Mouse (Mus musculus) cerebellum, adult 2 months (tissue): ENCODE results near the gene Atf7ip. TPM values are rescaled to one million over a fixed set of nuclear protein-coding genes. Genes with fewer than 3 reads are reported as not detected.

ENCODE experiments used
- DNase-seq, 2 experiments: peaks; one replicate each; pipeline ENCODE4 v3.0.0; 2021
- H3K27ac ChIP-seq: fragments of 200-500 bp; 2 replicates; pipeline ENCODE4 v1.5.1; 2012; ENCODE audit warnings: low read length, control low read depth, inconsistent platforms; ENCODE audit not compliant: insufficient read depth
- H3K27me3 ChIP-seq: fragments of 200-500 bp; 2 replicates; pipeline ENCODE4 v1.6.1; 2012; ENCODE audit warnings: inconsistent platforms, mild to moderate bottlenecking, low read length, moderate library complexity; ENCODE audit not compliant: control insufficient read depth, insufficient read depth
- H3K4me1 ChIP-seq: fragments of 200-500 bp; 2 replicates; pipeline ENCODE4 v1.6.1; 2011; ENCODE audit warnings: low read length; ENCODE audit not compliant: control insufficient read depth, insufficient read depth
- H3K4me3 ChIP-seq: fragments of 200-500 bp; replicated peaks from 2 replicates; pipeline ENCODE3; 2011; ENCODE audit warnings: mild to moderate bottlenecking, low read depth, low read length, control low read depth; ENCODE audit not compliant: insufficient read depth
- CTCF ChIP-seq: fragments of 200-500 bp; IDR thresholded peaks from 2 replicates; pipeline ENCODE4 v1.5.1; 2011; ENCODE audit warnings: low read depth, mild to moderate bottlenecking, control low read depth, low read length, moderate library complexity, borderline replicate concordance; ENCODE audit not compliant: insufficient read depth
- POLR2A ChIP-seq: fragments of 200-500 bp; IDR thresholded peaks from 2 replicates; pipeline ENCODE4 v1.6.1; 2011; ENCODE audit warnings: low read length, control low read depth, borderline replicate concordance; ENCODE audit not compliant: insufficient read depth
- WGBS: fragments of 180-500 bp; shearing (Covaris S2); methylation state at CpG from one replicate; pipeline ENCODE4 v1.1.7; 2018; 5-methylcytosine and 5-hydroxymethylcytosine counted together
- polyA plus RNA-seq: library from polyadenylated mRNA; depleted of rRNA; stranded (reverse); fragments of >200 nt; gene quantifications from 2 replicates; pipeline ENCODE4 v1.2.3, GENCODE M21; 2012

The Atf7ip gene
- polyA plus RNA-seq, 1 experiment, result 83.0 TPM

DNA sequence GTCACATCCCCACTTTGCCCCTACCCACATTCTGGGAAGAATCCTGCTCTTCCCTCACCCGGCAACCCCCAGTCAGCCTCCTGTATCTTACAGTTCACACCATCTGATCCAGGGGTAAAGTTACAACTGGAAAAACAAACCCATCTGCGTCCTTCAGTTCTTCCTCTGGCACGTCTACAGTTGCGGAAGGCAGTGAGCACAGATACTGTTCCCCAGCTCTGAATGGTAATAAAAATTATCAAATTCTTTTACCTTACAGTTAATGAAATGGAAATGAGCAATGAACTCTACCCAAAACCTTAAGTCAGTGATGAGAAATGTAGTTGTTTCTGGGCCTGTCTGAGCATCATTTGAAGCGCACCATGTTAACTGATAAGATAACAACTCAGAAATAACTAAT is 38.1 kb upstream of the Atf7ip start:
- peak overlapping the region; percentile 88 for H3K27ac ChIP-seq
- DNase-seq, result peak in 1 of 2 experiments; percentile 19
- H3K27me3 ChIP-seq, result no peaks in the 10 kb centered on the region
- H3K4me3 ChIP-seq, result no peak overlapping the region
- no peak for TF ChIP-seq CTCF
- no peak for TF ChIP-seq POLR2A
- peaks cover 13% of the 10 kb centered on the region for H3K4me1 ChIP-seq
- WGBS, result 85% methylated on average over 5 of the region's 5 CpGs

GRCm38 (mm10) chr6:136468401-136468912 is 37.5 kb upstream of the Atf7ip start:
- no peak overlapping the region for H3K4me3 ChIP-seq
- H3K27ac ChIP-seq, result peak overlapping the region; percentile 65
- TF ChIP-seq POLR2A (no peak), CTCF (no peak)
- DNase-seq, result peak; percentile 77 to 90
- H3K27me3 ChIP-seq, result no peaks in the 10 kb centered on the region
- 10% methylated on average over 12 of the region's 12 CpGs for WGBS
- H3K4me1 ChIP-seq, result peaks cover 13% of the 10 kb centered on the region

DNA sequence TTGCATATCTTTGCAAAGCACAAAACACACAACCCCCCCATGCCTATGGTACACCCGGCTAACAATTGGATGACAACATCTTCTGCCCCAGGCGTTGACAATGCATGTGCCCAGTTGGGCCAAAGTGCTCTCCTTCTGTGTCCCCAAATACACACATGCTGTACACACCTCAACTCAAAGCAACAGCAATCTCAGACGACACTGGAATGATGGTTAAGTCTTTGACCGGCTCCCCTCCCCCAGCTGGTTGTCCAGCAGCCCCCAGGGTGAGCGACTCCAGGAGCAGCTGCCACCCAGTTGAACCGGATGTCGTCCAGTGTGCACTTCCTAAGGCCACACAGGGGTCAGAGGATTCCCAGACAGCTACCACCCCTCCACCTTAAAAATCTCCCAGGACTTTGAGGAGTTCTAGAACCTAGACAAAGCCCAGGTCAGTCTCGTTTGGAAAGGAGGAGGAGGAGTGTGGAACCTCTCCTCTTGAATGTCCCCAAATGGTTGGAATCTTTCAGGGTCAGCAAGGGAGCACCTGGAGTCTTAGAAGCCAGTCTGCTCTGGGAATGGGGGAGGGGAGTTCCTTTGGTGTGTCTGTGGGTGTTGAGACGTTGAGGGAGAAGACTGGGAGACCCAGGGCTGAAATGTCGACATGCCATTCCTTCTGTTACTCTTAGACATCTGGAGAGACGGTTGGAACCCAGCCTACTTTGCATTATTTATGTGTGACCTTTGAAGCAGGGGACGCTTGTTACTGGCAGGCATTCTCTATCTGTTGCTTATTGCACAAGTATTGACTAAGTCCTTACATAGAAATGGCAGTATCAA is 36.8 kb upstream of the Atf7ip start:
- peak in 1 of 2 experiments; percentile 23 for DNase-seq
- Histone ChIP-seq H3K27me3 (no peaks in the 10 kb centered on the region), H3K27ac (peak overlapping the region; percentile 65), H3K4me1 (peaks cover 13% of the 10 kb centered on the region), H3K4me3 (no peak overlapping the region)
- 34% methylated on average over 12 of the region's 12 CpGs for WGBS
- TF ChIP-seq CTCF (no peak), POLR2A (no peak)

- no peak overlapping the region for H3K4me3 ChIP-seq
- no peaks in the 10 kb centered on the region for H3K27me3 ChIP-seq
- peak overlapping the region; percentile 44; the same call in 1 of the 2 replicates for H3K27ac ChIP-seq
- DNase-seq, result peak in 1 of 2 experiments; percentile 4
- 77% methylated on average over 9 of the region's 9 CpGs for WGBS
- H3K4me1 ChIP-seq, result peaks cover 13% of the 10 kb centered on the region
- TF ChIP-seq POLR2A (no peak), CTCF (no peak)
Measured at GRCm38 (mm10) chr6:136469807-136470206, 36.2 kb upstream of the Atf7ip start.

GRCm38 (mm10) chr6:136470321-136471230 is 35.4 kb upstream of the Atf7ip start:
- TF ChIP-seq CTCF (no peak), POLR2A (no peak)
- Histone ChIP-seq H3K27me3 (no peaks in the 10 kb centered on the region), H3K4me1 (peaks cover 13% of the 10 kb centered on the region), H3K27ac (peak overlapping the region; percentile 58; the same call in 1 of the 2 replicates), H3K4me3 (peak overlapping the region; percentile 29)
- peak; percentile 81 to 90 for DNase-seq
- 14% methylated on average over 31 of the region's 31 CpGs for WGBS

GRCm38 (mm10) chr6:136471601-136472000 is 34.4 kb upstream of the Atf7ip start:
- Histone ChIP-seq H3K4me1 (peaks cover 8% of the 10 kb centered on the region), H3K4me3 (no peak overlapping the region), H3K27me3 (no peaks in the 10 kb centered on the region), H3K27ac (no peak overlapping the region)
- TF ChIP-seq CTCF, result no peak
- TF ChIP-seq POLR2A, result no peak
- 60% methylated on average over 5 of the region's 5 CpGs for WGBS
- DNase-seq, result no peak

DNA sequence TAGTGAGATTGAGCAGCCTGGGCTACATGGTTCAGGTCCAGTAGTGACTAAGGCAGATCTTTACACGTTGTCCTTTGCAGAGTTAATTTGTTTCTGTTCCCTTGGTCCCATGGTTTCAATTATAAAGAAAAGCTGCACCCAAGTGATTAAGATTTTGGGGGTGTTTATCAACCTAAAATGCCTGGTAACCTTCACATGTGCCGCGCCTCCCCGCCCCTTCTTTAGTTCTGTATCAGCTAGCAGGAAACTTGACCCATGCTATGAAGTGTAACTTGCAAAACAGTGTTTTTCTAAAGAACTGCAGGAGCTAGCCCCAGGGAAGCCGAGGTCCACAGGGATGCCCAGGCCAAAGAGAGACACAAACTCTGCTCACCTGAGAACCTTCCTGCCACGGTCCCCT is 33.2 kb upstream of the Atf7ip start:
- no peaks in the 10 kb centered on the region for H3K27me3 ChIP-seq
- WGBS, result 82% methylated on average over 6 of the region's 6 CpGs
- H3K4me3 ChIP-seq, result no peak overlapping the region
- TF ChIP-seq POLR2A (no peak), CTCF (no peak)
- H3K4me1 ChIP-seq, result peaks cover 8% of the 10 kb centered on the region
- no peak overlapping the region for H3K27ac ChIP-seq
- no peak for DNase-seq
